Mouse (Mus musculus) olfactory bulb, adult 2 months (tissue): ENCODE results near the gene Tsr3. TPM values are rescaled to one million over a fixed set of nuclear protein-coding genes. Genes with fewer than 3 reads are reported as not detected.

ENCODE experiments used
- H3K27ac ChIP-seq: fragments of 200-500 bp; 2 replicates; pipeline ENCODE4 v1.5.1; 2012; ENCODE audit warnings: low read depth, low read length; ENCODE audit not compliant: insufficient read depth
- H3K4me1 ChIP-seq: fragments of 200-500 bp; 2 replicates; pipeline ENCODE4 v1.6.1; 2012; ENCODE audit warnings: low read length; ENCODE audit not compliant: control insufficient read depth, insufficient read depth
- H3K4me3 ChIP-seq: fragments of 200-500 bp; 2 replicates; pipeline ENCODE4 v1.5.1; 2012; ENCODE audit warnings: mild to moderate bottlenecking, low read depth, low read length, moderate library complexity; ENCODE audit not compliant: insufficient read depth
- CTCF ChIP-seq: fragments of 200-500 bp; IDR thresholded peaks from 2 replicates; pipeline ENCODE4 v1.5.1; 2012; ENCODE audit warnings: low read depth, mild to moderate bottlenecking, low read length, moderate library complexity; ENCODE audit not compliant: insufficient read depth
- POLR2A ChIP-seq: fragments of 200-500 bp; IDR thresholded peaks from 2 replicates; pipeline ENCODE4 v1.6.1; 2012; ENCODE audit warnings: mild to moderate bottlenecking, low read depth, low read length, moderate library complexity; ENCODE audit not compliant: insufficient read depth
- WGBS: fragments of 180-500 bp; shearing (Covaris S2); methylation state at CpG from one replicate; pipeline ENCODE4 v1.1.7; 2018; 5-methylcytosine and 5-hydroxymethylcytosine counted together
- polyA plus RNA-seq: library from polyadenylated mRNA; stranded (reverse); fragments of >200 nt; gene quantifications from 2 replicates; pipeline ENCODE4 v1.2.4, GENCODE M21; 2012; ENCODE audit warnings: low replicate concordance; ENCODE audit not compliant: missing spikeins, insufficient read depth, insufficient read length

Tsr3 gene
- polyA plus RNA-seq, 1 experiment = not detected

GRCm38 (mm10) chr17:25235635-25236034, 4.3 kb upstream of the Tsr3 start:
- no peak for TF ChIP-seq POLR2A
- TF ChIP-seq CTCF = no peak
- no peak overlapping the region for H3K4me3 ChIP-seq
- H3K27ac ChIP-seq = no peak overlapping the region
- no peaks in the 10 kb centered on the region for H3K4me1 ChIP-seq
- WGBS = 76% methylated on average over 9 of the region's 9 CpGs

- WGBS = 88% methylated on average over 11 of the region's 11 CpGs
- no peak for TF ChIP-seq CTCF
- TF ChIP-seq POLR2A = no peak
- Histone ChIP-seq H3K4me1 (peaks cover 8% of the 10 kb centered on the region), H3K27ac (no peak overlapping the region), H3K4me3 (no peak overlapping the region)
These were observed 3.3 kb downstream of the Tsr3 start for GRCm38 (mm10) chr17:25243131-25243780.

GRCm38 (mm10) chr17:25244239-25244638, 4.3 kb downstream of the Tsr3 start:
- 89% methylated on average over 16 of the region's 16 CpGs for WGBS
- H3K4me1 ChIP-seq = peaks cover 8% of the 10 kb centered on the region

GRCm38 (mm10) chr17:25248033-25248750, 8.2 kb downstream of the Tsr3 start:
- H3K27ac ChIP-seq = no peak overlapping the region
- 81% methylated on average over 18 of the region's 18 CpGs for WGBS
- TF ChIP-seq CTCF = no peak
- no peak for TF ChIP-seq POLR2A

More at GRCm38 (mm10) chr17:25244239-25244638, 4.3 kb downstream of the Tsr3 start:
- H3K4me3 ChIP-seq = no peak overlapping the region
- TF ChIP-seq POLR2A (no peak), CTCF (no peak)
- H3K27ac ChIP-seq = no peak overlapping the region

GRCm38 (mm10) chr17:25250181-25250835, 10.3 kb downstream of the Tsr3 start:
- no peak overlapping the region for H3K4me3 ChIP-seq
- WGBS = 60% methylated on average over 8 of the region's 8 CpGs
- no peak for TF ChIP-seq POLR2A
- TF ChIP-seq CTCF = no peak
- peaks cover 20% of the 10 kb centered on the region for H3K4me1 ChIP-seq
- no peak overlapping the region for H3K27ac ChIP-seq

More at GRCm38 (mm10) chr17:25248033-25248750, 8.2 kb downstream of the Tsr3 start:
- no peak overlapping the region for H3K4me3 ChIP-seq
- peaks cover 3% of the 10 kb centered on the region for H3K4me1 ChIP-seq

- 57% methylated on average over 3 of the region's 3 CpGs for WGBS
- Histone ChIP-seq H3K27ac (no peak overlapping the region), H3K4me1 (peaks cover 32% of the 10 kb centered on the region), H3K4me3 (no peak overlapping the region)
- TF ChIP-seq POLR2A (no peak), CTCF (no peak)
These were observed 12.7 kb downstream of the Tsr3 start for GRCm38 (mm10) chr17:25252643-25253042.

- Histone ChIP-seq H3K27ac (no peak overlapping the region), H3K4me3 (peak overlapping the region; percentile 16), H3K4me1 (peaks cover 37% of the 10 kb centered on the region)
- WGBS = 10% methylated on average over 10 of the region's 10 CpGs
- TF ChIP-seq POLR2A = no peak
- no peak for TF ChIP-seq CTCF
These were observed 13.8 kb downstream of the Tsr3 start for GRCm38 (mm10) chr17:25253760-25254159.

- Histone ChIP-seq H3K4me3 (no peak overlapping the region), H3K27ac (no peak overlapping the region)
These were observed 15.1 kb downstream of the Tsr3 start for GRCm38 (mm10) chr17:25255110-25255509.

GRCm38 (mm10) chr17:25256140-25256754, 16.3 kb downstream of the Tsr3 start, which contains the start of gene Baiap3:
Gene Baiap3, minus strand, starts transcription at chr17:25256364.
- WGBS = 6% methylated on average over 33 of the region's 35 CpGs
- Histone ChIP-seq H3K4me1 (peaks cover 37% of the 10 kb centered on the region), H3K4me3 (peak within 1 kb of the TSS; percentile 35), H3K27ac (no peak within 1 kb of the TSS)
- TF ChIP-seq CTCF = no peak

More at GRCm38 (mm10) chr17:25255110-25255509, 15.1 kb downstream of the Tsr3 start:
- TF ChIP-seq POLR2A (no peak), CTCF (no peak)
- H3K4me1 ChIP-seq = peaks cover 37% of the 10 kb centered on the region
- 81% methylated on average over 2 of the region's 2 CpGs for WGBS
